Mouse (Mus musculus) heart, adult 2 months (tissue): ENCODE results near the gene Galm.

Experiments
- EP300 ChIP-seq: fragments of 200-500 bp; IDR thresholded peaks from 2 replicates; pipeline ENCODE4 v1.6.1; 2011; ENCODE audit warnings: low read depth, low read length, control low read depth; ENCODE audit not compliant: insufficient read depth
- POLR2A ChIP-seq: fragments of 200-500 bp; IDR thresholded peaks from 2 replicates; pipeline ENCODE4 v1.6.1; 2011; ENCODE audit warnings: mild to moderate bottlenecking, low read depth, low read length, control low read depth; ENCODE audit not compliant: insufficient read depth

GRCm38 (mm10) chr17:80179959-80180358 lies 52.7 kb downstream of the Galm start:
- peak; percentile 97 for TF ChIP-seq EP300
- TF ChIP-seq POLR2A = 0 out of 2 replicates have a peak, but pooled peaks have one; percentile 19
